In genomic region chr11:40286391-40286790, GRCm38 (mm10) we compare ENCODE assay signal across 20 mouse cellular contexts.
A peak's percentile ranks its signal among the peaks of the same experiment; 100 is the strongest.
DNase-seq lines count a peak whose midpoint lies in the region; ATAC-seq and TF ChIP-seq lines count a peak whose summit lies in the region.
"Had no signal": no experiment of that assay in that cellular context is flagged by ENCODE, and none has a peak within 500 bp of the region (broad histone marks: within the 10 kb centered on the region; RNA-seq: fewer than 3 reads in every experiment).

No protein-coding gene starts in this region.

- H3K9me3 ChIP-seq in hindbrain, embryonic 12.5 days (replicated peaks) = no peaks in the 10 kb centered on the region
- H3K9me3 ChIP-seq in hindbrain, postnatal 0 days (ENCODE audit: low read length) = no peaks in the 10 kb centered on the region
- H3K9me3 ChIP-seq in neural tube, embryonic 11.5 days (ENCODE audit: control insufficient read depth, low read length) = no peaks in the 10 kb centered on the region
- H3K9me3 ChIP-seq in neural tube, embryonic 15.5 days (replicated peaks) = no peaks in the 10 kb centered on the region
- no peaks in the 10 kb centered on the region for H3K9me3 ChIP-seq in midbrain, embryonic 14.5 days (ENCODE audit: control insufficient read depth, low read length)
- H3K9me3 ChIP-seq: embryonic facial prominence, embryonic 13.5 days; forebrain, embryonic 12.5 days; heart, embryonic 13.5 days; intestine, embryonic 15.5 days had no signal

- H3K4me2 ChIP-seq in hindbrain, embryonic 12.5 days (replicated peaks) = no peak overlapping the region
- H3K4me2 ChIP-seq in hindbrain, postnatal 0 days (ENCODE audit: low read depth, low read length) = no peak overlapping the region
- no peak overlapping the region for H3K4me2 ChIP-seq in neural tube, embryonic 11.5 days (ENCODE audit: low read depth)
- no peak overlapping the region for H3K4me2 ChIP-seq in neural tube, embryonic 15.5 days
- H3K4me2 ChIP-seq in midbrain, embryonic 14.5 days (ENCODE audit: low read length) = no peak overlapping the region
- H3K4me2 ChIP-seq: embryonic facial prominence, embryonic 13.5 days; forebrain, embryonic 12.5 days; heart, embryonic 13.5 days; intestine, embryonic 15.5 days had no signal

- DNase-seq in embryo, embryonic 10.5 days (ENCODE audit: low spot score) = peak; percentile 25
- DNase-seq in embryo, embryonic 9.5 days (ENCODE audit: extremely low spot score) = no peak
- DNase-seq in hindbrain, postnatal 0 days (ENCODE audit: low spot score) = no peak
- DNase-seq in neural tube, embryonic 11.5 days (ENCODE audit: low spot score) = no peak
- DNase-seq in midbrain, embryonic 14.5 days = peak; percentile 43
- no peak for DNase-seq in lung, postnatal 36 days
- DNase-seq: adrenal gland, postnatal 10 days; cerebellum, adult 18-20 months; cerebellum, adult 9-11 months; cerebellum, postnatal 36 days; gastrocnemius, adult 2 months; gastrocnemius, postnatal 25 days; heart, adult 11 months; heart, postnatal 4 days had no signal

- H3K27ac ChIP-seq in hindbrain, embryonic 12.5 days = no peak overlapping the region
- H3K27ac ChIP-seq in hindbrain, postnatal 0 days = no peak overlapping the region
- no peak overlapping the region for H3K27ac ChIP-seq in neural tube, embryonic 11.5 days (ENCODE audit: low read depth, low read length)
- no peak overlapping the region for H3K27ac ChIP-seq in neural tube, embryonic 15.5 days (replicated peaks)
- H3K27ac ChIP-seq in midbrain, embryonic 14.5 days (replicated peaks; ENCODE audit: low read depth, low read length) = no peak overlapping the region
- H3K27ac ChIP-seq: embryonic facial prominence, embryonic 13.5 days; forebrain, embryonic 12.5 days; gastrocnemius, adult 2 months; heart, embryonic 13.5 days; intestine, embryonic 15.5 days had no signal

- H3K9ac ChIP-seq in hindbrain, embryonic 12.5 days = no peak overlapping the region
- no peak overlapping the region for H3K9ac ChIP-seq in hindbrain, postnatal 0 days (replicated peaks; ENCODE audit: low read length)
- no peak overlapping the region for H3K9ac ChIP-seq in neural tube, embryonic 11.5 days (ENCODE audit: low read length)
- no peak overlapping the region for H3K9ac ChIP-seq in neural tube, embryonic 15.5 days (replicated peaks)
- no peak overlapping the region for H3K9ac ChIP-seq in midbrain, embryonic 14.5 days (replicated peaks; ENCODE audit: low read length)
- H3K9ac ChIP-seq: embryonic facial prominence, embryonic 13.5 days; forebrain, embryonic 12.5 days; heart, embryonic 13.5 days; intestine, embryonic 15.5 days had no signal

- TF ChIP-seq CTCF in hindbrain, postnatal 0 days (IDR thresholded peaks at IDR 0.05; ENCODE audit: low read depth) = no peak

- H3K4me1 ChIP-seq in hindbrain, embryonic 12.5 days = peaks cover 2% of the 10 kb centered on the region; the same call in 1 of the 2 replicates
- no peaks in the 10 kb centered on the region for H3K4me1 ChIP-seq in hindbrain, postnatal 0 days (ENCODE audit: insufficient read depth, low read length)
- no peaks in the 10 kb centered on the region for H3K4me1 ChIP-seq in neural tube, embryonic 11.5 days (ENCODE audit: control insufficient read depth, insufficient read depth, low read length)
- H3K4me1 ChIP-seq in neural tube, embryonic 15.5 days = no peaks in the 10 kb centered on the region
- H3K4me1 ChIP-seq in midbrain, embryonic 14.5 days (ENCODE audit: control insufficient read depth, insufficient read depth, low read length) = no peaks in the 10 kb centered on the region; the same call in 1 of the 2 replicates
- H3K4me1 ChIP-seq: embryonic facial prominence, embryonic 13.5 days; heart, embryonic 13.5 days; intestine, embryonic 15.5 days had no signal

- no peak overlapping the region for H3K4me3 ChIP-seq in hindbrain, embryonic 12.5 days
- H3K4me3 ChIP-seq in hindbrain, postnatal 0 days (ENCODE audit: low read length) = no peak overlapping the region
- H3K4me3 ChIP-seq in neural tube, embryonic 11.5 days (ENCODE audit: low read depth, low read length) = no peak overlapping the region
- no peak overlapping the region for H3K4me3 ChIP-seq in neural tube, embryonic 15.5 days (replicated peaks)
- no peak overlapping the region for H3K4me3 ChIP-seq in midbrain, embryonic 14.5 days (replicated peaks; ENCODE audit: low read depth, low read length)
- H3K4me3 ChIP-seq: embryonic facial prominence, embryonic 13.5 days; forebrain, embryonic 12.5 days; gastrocnemius, adult 2 months; heart, embryonic 13.5 days; intestine, embryonic 15.5 days had no signal

- no peaks in the 10 kb centered on the region for H3K27me3 ChIP-seq in hindbrain, embryonic 12.5 days
- no peaks in the 10 kb centered on the region for H3K27me3 ChIP-seq in hindbrain, postnatal 0 days (ENCODE audit: insufficient read depth, low read length)
- no peaks in the 10 kb centered on the region for H3K27me3 ChIP-seq in neural tube, embryonic 11.5 days (ENCODE audit: control insufficient read depth, insufficient read depth, low read length)
- no peaks in the 10 kb centered on the region for H3K27me3 ChIP-seq in neural tube, embryonic 15.5 days (replicated peaks)
- H3K27me3 ChIP-seq in midbrain, embryonic 14.5 days (ENCODE audit: control insufficient read depth, insufficient read depth, low read length) = no peaks in the 10 kb centered on the region
- H3K27me3 ChIP-seq: embryonic facial prominence, embryonic 13.5 days; forebrain, embryonic 12.5 days; heart, embryonic 13.5 days; intestine, embryonic 15.5 days had no signal

- peak; percentile 75 for ATAC-seq in hindbrain, embryonic 12.5 days (ENCODE audit: low FRiP score)
- ATAC-seq in hindbrain, postnatal 0 days = no peak
- ATAC-seq in neural tube, embryonic 11.5 days (ENCODE audit: insufficient read depth, low FRiP score, low TSS enrichment) = peak; percentile 55; the same call in 1 of the 2 replicates
- no peak for ATAC-seq in neural tube, embryonic 15.5 days (ENCODE audit: low FRiP score)
- no peak for ATAC-seq in midbrain, embryonic 14.5 days (ENCODE audit: low FRiP score, low TSS enrichment)
- ATAC-seq: intestine, embryonic 15.5 days had no signal

- WGBS in hindbrain, embryonic 12.5 days = 40% methylated on average over 4 of the region's 4 CpGs
- WGBS in hindbrain, postnatal 0 days = 24% methylated on average over 4 of the region's 4 CpGs
- 34% methylated on average over 4 of the region's 4 CpGs for whole genome bisulfite sequencing in neural tube, embryonic 11.5 days
- 29% methylated on average over 4 of the region's 4 CpGs for WGBS in neural tube, embryonic 15.5 days
- 7% methylated on average over 4 of the region's 4 CpGs for WGBS in midbrain, embryonic 14.5 days

- H3K36me3 ChIP-seq in hindbrain, embryonic 12.5 days = no peaks in the 10 kb centered on the region
- no peaks in the 10 kb centered on the region for H3K36me3 ChIP-seq in hindbrain, postnatal 0 days (ENCODE audit: insufficient read depth, low read length)
- no peaks in the 10 kb centered on the region for H3K36me3 ChIP-seq in neural tube, embryonic 11.5 days (ENCODE audit: control insufficient read depth, insufficient read depth, low read length)
- no peaks in the 10 kb centered on the region for H3K36me3 ChIP-seq in neural tube, embryonic 15.5 days
- H3K36me3 ChIP-seq in midbrain, embryonic 14.5 days (ENCODE audit: control insufficient read depth, insufficient read depth, low read length) = no peaks in the 10 kb centered on the region
- H3K36me3 ChIP-seq: embryonic facial prominence, embryonic 13.5 days; forebrain, embryonic 12.5 days; heart, embryonic 13.5 days; intestine, embryonic 15.5 days had no signal

Comparison
In these comparisons a context has a peak if more than half of its experiments do, and no peak if none do; other contexts are left out.
1. DNase-seq: peak in embryo, embryonic 10.5 days (single experiment) and midbrain, embryonic 14.5 days (single experiment); none in embryo, embryonic 9.5 days (single experiment), hindbrain, postnatal 0 days (single experiment), neural tube, embryonic 11.5 days (single experiment) and lung, postnatal 36 days (single experiment).
2. ATAC-seq: peak in hindbrain, embryonic 12.5 days (single experiment) and neural tube, embryonic 11.5 days (single experiment); none in hindbrain, postnatal 0 days (single experiment), neural tube, embryonic 15.5 days (single experiment) and midbrain, embryonic 14.5 days (single experiment).